Mouse (Mus musculus): ENCODE measurements around the gene Zmynd8.

Zmynd8 gene

GRCm38 (mm10) chr2:165896171-165896570 lies 2.6 kb downstream of the Zmynd8 start:
- no peak for DNase-seq

- no peak for DNase-seq
These were observed 3.1 kb downstream of the Zmynd8 start for GRCm38 (mm10) chr2:165895687-165896086.

- no peak for DNase-seq
These were observed 4.3 kb downstream of the Zmynd8 start for GRCm38 (mm10) chr2:165894533-165894932.

DNA sequence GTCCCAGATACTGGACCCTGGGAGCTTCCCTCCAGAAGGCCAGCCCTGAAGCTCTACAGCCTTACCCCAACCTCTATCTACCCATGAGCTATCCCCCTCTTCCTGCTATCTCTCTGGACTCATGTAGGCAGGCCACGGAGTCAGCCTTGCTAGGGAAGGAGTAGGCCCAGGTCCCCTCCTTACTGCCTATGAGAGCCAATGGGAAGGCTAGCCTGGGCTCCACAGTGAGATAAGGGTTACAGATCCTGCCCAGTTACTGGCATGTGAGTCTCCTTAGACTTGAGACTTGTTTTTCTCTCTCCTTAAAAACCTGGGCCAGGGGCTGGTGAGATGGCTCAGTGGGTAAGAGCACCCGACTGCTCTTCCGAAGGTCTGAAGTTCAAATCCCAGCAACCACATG lies 5.6 kb downstream of the Zmynd8 start:
- DNase-seq, result no peak

DNA sequence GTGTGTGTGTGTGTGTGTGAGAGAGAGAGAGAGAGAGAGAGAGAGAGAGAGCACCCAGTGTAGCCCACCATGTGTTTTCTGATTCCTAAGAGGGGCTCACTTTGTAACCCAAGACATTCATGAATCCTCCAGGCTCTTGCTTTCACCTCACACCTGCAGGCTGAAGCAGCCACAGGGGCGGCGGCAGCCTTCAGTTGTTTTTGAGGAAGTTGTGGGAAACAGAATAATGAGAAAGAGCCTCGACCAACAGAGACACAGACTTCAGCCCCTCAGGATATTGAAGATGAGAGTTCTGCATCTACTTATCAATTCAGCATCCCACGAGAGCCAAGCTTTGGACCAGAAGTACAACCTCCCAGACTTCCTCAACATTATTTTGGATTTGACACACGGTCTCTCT lies 6.2 kb downstream of the Zmynd8 start:
- peak; percentile 86 for DNase-seq

DNA sequence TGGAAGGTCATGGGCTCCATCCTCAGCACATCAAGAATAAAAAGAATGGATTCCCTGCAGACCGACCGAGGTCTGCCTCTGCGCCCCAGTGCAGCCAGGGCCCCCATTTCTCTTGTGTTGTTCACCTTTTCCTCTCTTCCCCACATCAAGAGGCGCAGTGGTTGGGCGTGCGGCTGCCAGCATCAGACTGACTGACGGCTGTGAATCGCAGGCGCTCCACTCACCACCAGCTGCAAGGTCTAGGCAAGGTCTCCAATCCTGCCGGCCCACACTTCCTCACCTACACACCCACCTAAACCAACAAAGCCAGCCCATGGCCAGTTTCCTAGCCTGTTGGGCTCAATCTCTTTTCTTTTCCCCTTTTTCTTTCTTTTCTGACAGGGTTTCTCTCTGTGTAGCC lies 8.4 kb downstream of the Zmynd8 start:
- no peak for DNase-seq

DNA sequence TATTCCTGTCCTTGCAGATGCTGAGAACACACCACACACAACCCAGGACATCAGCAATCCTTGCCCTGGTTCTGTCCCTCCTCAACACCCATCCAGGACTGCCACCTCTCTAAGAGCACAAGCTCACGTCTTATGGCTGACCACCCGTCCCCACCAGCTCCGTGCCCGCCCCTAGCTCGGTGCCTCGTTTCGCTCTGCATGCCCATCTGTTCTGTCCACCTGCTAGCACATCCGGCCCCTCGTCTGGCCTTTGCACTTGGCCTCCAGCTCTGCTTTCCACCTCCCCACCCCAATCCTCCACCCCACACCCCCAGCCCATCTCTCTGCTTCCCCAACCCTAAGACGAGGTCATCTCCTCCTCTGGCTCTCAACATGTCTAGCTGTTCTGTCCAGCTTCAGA lies 8.9 kb downstream of the Zmynd8 start:
- peak; percentile 93 for DNase-seq

- DNase-seq, result peak; percentile 90
These were observed 9.6 kb downstream of the Zmynd8 start for GRCm38 (mm10) chr2:165889266-165889665.

- DNase-seq, result no peak
These were observed 10.0 kb downstream of the Zmynd8 start for GRCm38 (mm10) chr2:165888813-165889221.

- DNase-seq, result peak; percentile 98
These were observed 10.4 kb downstream of the Zmynd8 start for GRCm38 (mm10) chr2:165888396-165888795.

- peak; percentile 95 for DNase-seq
These were observed 11.8 kb downstream of the Zmynd8 start for GRCm38 (mm10) chr2:165886857-165887628.

DNA sequence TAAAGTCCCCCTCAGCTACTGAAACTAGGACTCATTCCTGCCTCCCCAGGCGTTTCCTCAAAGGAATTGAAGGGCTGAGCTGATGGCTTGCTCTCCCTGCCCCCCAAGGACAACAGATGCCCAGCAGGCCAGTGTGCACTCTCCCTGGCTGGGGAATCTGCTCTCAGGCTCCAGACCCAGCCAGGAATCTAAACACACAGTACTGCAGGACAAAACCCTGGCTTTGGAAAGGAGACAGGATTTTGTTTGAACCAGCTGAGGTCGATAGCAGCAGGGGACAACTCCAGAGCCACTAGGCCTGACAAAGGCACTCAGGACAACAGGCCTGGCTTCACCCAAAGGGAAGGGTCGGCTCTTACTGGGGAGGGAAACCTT lies 12.3 kb downstream of the Zmynd8 start:
- peak; percentile 96 for DNase-seq

- DNase-seq, result no peak
These were observed 12.9 kb downstream of the Zmynd8 start for GRCm38 (mm10) chr2:165885951-165886320.

DNA sequence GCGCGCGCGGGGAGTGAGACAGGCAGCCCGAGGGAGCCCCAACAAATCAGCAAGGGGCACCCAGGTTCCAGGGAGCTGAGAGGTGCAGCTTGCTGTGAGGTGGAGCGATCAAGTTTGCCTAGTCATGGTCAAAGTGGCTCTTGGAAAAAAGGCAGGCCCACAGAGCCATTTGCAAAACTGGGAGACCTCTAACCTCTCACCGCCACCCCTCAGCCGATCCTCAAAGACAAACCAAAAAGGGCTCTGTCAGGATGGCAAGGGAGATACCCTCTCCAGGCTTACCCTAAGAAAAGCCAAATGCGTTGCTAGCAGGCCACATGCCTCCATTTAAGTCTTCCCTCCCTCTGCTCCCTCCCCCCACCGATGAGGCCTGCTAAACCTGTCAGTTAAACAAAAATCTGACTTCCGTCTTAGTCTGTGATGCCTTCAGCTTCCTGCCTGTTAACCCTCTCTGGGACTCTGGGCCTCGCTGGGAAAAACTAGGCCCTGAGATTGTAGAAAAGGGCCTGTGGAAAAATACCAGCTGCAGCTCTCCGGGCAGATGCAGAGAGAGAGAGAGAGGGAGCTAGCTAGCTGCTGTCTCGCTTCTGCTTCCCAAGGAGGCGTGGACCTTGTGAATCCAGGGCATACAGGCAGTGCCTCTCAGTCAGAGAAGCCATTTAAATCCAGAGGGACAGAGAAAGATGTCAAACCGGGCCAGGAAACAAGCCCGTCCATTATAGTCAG lies 13.4 kb downstream of the Zmynd8 start:
- DNase-seq, result peak; percentile 99

DNA sequence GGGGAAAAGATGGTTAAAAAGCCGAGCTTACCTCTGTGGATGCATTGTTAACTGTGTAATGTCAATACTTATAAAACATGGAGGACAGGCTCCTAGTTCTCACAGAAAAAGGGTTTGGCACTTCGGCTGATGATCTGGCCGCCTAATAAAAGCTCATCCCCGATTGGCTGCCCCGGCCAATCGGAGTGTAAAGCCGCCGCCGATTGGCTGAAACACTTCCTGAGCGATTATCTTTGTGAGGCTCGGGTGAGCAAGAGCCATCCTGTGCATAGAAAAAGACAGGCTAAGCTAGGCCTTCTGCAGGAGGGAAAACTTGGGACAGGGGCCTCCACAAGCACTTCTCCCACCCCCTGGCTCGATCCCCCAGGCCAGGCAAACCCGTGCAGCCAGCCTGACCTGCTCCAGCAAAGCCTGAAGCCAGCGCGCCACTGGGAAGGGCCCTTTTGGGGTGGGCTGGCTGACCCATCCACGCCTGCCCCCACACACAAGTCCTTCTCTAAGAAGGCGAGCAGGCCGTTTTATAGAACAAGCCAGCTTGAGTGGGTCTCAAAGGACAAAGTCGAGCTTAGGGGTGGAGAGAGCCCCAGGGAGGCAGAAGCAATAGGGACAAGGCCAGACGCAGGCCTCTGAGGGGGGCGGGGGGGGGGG lies 14.1 kb downstream of the Zmynd8 start:
- DNase-seq, result peak; percentile 100

DNA sequence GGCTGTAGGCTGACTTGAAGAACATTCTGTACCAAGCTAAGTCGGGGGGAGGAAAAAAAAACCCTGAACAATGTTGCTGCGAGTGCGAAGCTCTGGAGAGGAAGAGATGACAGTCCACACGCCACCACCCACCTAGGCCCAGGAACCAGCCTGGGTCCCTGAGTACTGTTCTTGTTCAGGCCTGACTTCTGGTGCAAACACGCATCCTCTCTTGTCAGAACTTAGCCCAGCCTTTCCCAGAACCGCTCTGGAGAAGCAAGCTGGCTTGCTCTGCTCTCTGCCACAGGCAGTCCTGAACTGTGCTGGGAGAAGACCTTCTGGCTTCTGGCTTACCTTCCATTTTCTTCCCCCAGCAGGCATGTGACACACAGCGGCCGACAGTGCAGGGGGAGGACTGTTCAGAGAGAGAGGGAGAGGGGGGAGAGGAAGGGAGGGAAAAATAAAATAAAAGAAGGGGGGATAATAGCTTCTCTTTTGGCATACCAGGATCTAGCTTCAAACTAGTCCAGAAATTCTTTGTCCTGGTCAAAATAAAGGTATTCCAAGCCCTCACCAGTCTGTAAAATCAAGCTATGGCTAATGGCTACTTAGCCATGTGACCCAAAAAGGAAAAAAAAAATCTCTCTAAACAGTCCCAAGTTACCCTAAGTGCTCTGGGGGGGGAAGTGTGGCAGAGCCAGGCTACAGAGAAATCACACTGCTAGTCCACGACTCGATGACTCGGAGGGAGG lies 14.8 kb downstream of the Zmynd8 start:
- peak; percentile 98 for DNase-seq

DNA sequence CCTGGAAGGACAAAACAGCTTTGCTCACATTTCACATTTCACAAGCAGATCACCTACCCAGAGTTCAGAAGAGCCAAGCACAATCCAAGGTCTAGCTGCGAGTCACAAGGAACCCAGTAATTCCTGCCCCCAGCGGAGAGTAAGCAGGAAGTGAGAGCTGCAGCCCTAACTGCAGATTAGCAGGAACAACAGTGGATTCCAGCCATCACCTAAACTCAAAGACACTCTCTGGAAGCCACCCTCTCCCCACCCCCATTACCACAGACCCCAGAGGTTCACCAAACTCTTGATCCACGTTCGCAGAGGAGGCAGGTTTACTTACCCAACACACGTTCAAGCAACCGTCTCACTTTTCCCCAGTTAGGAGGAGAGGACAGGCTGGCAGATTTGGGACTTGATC lies 15.8 kb downstream of the Zmynd8 start:
- DNase-seq, result peak; percentile 97

DNA sequence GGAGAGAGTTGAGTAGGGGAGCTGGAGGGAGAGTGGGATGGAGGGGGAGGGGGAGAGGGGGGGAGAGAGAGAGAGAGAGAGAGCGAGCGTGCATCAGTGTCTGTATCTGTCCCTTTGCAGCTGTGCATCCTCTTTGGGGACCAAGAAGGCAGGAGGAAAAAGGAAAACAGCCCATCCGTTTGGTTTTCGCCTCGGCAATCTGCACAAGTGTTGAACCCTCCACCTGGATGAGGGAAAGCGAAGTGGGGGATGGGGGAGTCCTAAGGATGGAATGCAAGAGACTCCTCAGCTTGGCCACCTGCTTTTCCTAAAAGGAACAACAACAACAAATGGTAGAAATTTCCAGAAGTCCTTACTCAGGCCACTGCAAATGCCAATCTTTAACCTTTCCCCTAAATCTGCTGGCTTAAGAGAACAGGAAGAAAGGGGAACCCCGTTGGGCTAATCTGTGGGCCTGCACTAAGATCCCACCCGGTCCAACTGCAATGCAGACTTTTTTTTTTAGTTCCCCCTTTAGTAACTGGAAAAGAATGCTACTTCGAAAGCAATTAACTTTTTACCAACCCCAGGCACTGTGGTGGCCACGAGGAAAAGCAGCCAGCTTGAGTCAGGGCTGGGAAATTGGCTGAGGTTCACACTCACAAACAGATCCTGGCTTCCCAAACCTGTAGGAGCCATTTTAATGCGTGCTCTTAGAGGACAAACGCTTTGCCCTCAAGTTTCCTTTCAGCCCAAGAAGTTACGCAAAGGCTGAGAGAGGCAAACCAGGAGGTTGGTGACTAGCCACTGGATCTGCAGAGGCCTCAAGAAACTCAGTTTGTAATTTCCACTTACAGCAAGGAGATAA lies 17.0 kb downstream of the Zmynd8 start:
- peak; percentile 96 for DNase-seq

GRCm38 (mm10) chr2:165881220-165881584 lies 17.6 kb downstream of the Zmynd8 start:
- DNase-seq, result no peak

DNA sequence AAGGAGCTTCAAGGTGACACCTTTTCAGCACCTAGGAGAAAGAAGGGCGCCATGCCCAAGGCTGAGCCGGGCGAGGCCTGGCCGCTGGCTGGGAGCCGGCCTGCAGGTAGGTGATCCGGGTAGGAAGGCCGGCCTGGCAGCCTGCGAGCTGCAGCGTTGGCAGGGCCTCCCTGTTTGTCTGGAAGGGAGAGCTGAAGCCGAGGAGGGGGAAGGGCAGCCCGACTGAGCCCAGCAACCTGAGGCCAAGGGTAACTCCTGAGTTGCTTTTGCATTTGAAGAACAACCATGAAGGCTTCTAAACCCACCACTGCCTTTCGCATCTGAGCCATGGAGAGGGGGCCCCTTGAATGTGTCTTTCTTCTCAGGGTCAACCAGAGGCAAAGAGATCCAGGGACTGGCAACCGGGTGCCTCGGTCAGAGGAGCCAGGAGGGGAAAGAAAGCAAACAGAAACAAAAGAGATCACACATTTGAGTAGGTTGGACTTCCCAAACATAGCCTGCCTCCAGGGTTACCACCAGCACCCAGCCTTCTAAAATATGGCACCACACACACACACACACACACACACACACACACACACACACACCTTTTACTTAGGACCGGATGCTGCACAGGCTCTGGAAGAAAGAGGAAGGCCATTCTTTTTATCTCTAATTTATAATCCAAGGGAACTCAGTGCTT lies 18.2 kb downstream of the Zmynd8 start:
- peak; percentile 99 for DNase-seq

DNA sequence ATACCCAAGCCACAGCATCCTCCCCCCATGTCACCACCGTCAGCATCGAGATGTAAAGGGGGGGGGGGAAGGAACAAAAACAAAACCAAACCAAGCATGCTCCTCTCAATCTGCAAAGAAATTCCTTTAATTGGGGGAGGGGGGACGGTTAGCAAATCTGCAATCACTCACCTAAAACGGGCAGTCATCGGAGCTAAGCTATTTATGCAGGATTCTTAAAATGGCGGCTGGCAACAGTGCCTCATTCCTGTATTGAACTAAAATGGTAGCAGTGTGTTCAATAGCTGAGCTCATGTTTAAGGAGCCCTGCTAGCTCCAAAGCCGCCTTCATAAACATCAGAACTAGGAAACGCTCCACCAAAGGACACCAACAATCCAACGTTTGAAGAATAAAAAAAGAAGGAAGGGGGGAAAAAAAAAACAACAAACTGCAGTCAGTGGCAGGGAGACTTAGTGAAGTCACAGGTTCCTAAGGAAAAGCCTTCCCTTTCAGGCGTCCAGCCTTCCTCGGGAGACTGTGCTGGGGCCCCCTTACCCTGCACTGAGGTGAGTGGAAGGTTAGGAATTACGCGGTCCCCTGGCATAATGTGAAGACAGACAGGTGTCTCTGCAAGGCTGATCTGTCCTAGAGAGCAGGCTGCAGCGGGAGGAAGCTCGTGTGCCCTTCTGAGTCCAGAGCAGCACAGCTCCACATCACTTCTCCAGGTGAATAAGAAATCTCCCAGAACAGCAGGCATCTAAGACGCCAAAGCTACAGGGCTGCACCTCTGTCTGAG lies 19.2 kb downstream of the Zmynd8 start:
- peak; percentile 91 for DNase-seq

Data from heart, adult 11 months (tissue).